Mouse (Mus musculus): ENCODE data around the gene Cyba. TPM values are rescaled to one million over a fixed set of nuclear protein-coding genes. Genes with fewer than 3 reads are reported as not detected.
A peak's percentile ranks its signal among the peaks of the same experiment; 100 is the strongest.

Gene Cyba
- total and polyA plus RNA-seq, 2 experiments = 13.9 to 34.2 TPM

DNA sequence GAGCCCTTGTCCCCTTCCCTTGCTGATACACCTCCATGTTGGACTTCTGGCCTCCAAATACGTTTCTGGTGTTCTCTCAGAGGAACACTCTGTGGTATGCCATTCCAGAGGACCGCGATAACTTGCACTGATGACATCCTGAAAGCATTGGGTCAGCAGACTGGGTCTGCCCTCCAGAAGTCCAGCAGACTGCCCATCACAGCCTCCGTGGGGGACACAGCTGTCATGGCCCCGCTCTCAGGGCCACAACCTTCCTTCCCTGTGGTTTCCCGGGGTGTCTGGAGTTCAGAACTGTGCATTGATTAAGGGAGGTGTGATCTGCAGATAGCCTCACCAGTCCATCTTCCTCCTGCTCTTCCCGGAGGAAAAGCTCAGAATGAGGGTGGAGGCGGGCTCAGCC, 29.8 kb upstream of the Cyba start:
- TF ChIP-seq POLR2A (IDR thresholded peaks at IDR 0.05; ENCODE audit: extremely low read depth, insufficient read depth, low read length) (no peak), CTCF (IDR thresholded peaks at IDR 0.05; ENCODE audit: low read depth, low read length) (no peak)
- Histone ChIP-seq H3K27me3 (ENCODE audit: control insufficient read depth, insufficient read depth, low read length) (no peaks in the 10 kb centered on the region), H3K9ac (ENCODE audit: low read depth, low read length) (no peak overlapping the region), H3K36me3 (ENCODE audit: control insufficient read depth, insufficient read depth, low read length) (no peaks in the 10 kb centered on the region), H3K4me1 (ENCODE audit: control insufficient read depth, insufficient read depth, low read length) (peaks cover 17% of the 10 kb centered on the region), H3K4me3 (ENCODE audit: insufficient read depth, low read depth, low read length) (no peak overlapping the region), H3K27ac (replicated peaks; ENCODE audit: insufficient read depth, low read depth, low read length) (no peak overlapping the region), H3K79me2 (ENCODE audit: control insufficient read depth, insufficient read depth, low read length) (no peaks in the 10 kb centered on the region)
- 78% methylated on average over 8 of the region's 8 CpGs for WGBS
- DNase-seq (ENCODE audit: extremely low read depth, low read depth, low spot score) = no peak

- 80% methylated on average over 11 of the region's 11 CpGs for WGBS
- Histone ChIP-seq H3K79me2 (ENCODE audit: control insufficient read depth, insufficient read depth, low read length) (no peaks in the 10 kb centered on the region), H3K36me3 (ENCODE audit: control insufficient read depth, insufficient read depth, low read length) (no peaks in the 10 kb centered on the region), H3K9ac (ENCODE audit: low read depth, low read length) (no peak overlapping the region), H3K4me1 (ENCODE audit: control insufficient read depth, insufficient read depth, low read length) (peaks cover 17% of the 10 kb centered on the region), H3K27me3 (ENCODE audit: control insufficient read depth, insufficient read depth, low read length) (no peaks in the 10 kb centered on the region), H3K27ac (replicated peaks; ENCODE audit: insufficient read depth, low read depth, low read length) (no peak overlapping the region), H3K4me3 (ENCODE audit: insufficient read depth, low read depth, low read length) (no peak overlapping the region)
- TF ChIP-seq POLR2A (IDR thresholded peaks at IDR 0.05; ENCODE audit: extremely low read depth, insufficient read depth, low read length) = no peak
- TF ChIP-seq CTCF (IDR thresholded peaks at IDR 0.05; ENCODE audit: low read depth, low read length) = no peak
- DNase-seq (ENCODE audit: extremely low read depth, low read depth, low spot score) = no peak
Observed at GRCm38 (mm10) chr8:122461473-122462148, 28.9 kb upstream of the Cyba start.

GRCm38 (mm10) chr8:122460524-122461472, 28.1 kb upstream of the Cyba start, which contains the start of gene Snai3:
Gene Snai3, minus strand, starts transcription at chr8:122460733.
- peak within 1 kb of the TSS; percentile 19; the same call in 1 of the 2 replicates for H3K9ac ChIP-seq (ENCODE audit: low read depth, low read length)
- H3K4me3 ChIP-seq (ENCODE audit: insufficient read depth, low read depth, low read length) = peak within 1 kb of the TSS; percentile 27; the same call in 1 of the 2 replicates
- no peak for TF ChIP-seq CTCF (IDR thresholded peaks at IDR 0.05; ENCODE audit: low read depth, low read length)
- TF ChIP-seq POLR2A (IDR thresholded peaks at IDR 0.05; ENCODE audit: extremely low read depth, insufficient read depth, low read length) = 0 out of 2 replicates have a peak, but pooled peaks have one; percentile 18
- no peaks in the 10 kb centered on the region for H3K27me3 ChIP-seq (ENCODE audit: control insufficient read depth, insufficient read depth, low read length)
- peaks cover 17% of the 10 kb centered on the region for H3K4me1 ChIP-seq (ENCODE audit: control insufficient read depth, insufficient read depth, low read length)
- WGBS = 3% methylated on average over 56 of the region's 56 CpGs
- DNase-seq (ENCODE audit: extremely low read depth, low read depth, low spot score) = peak; percentile 68
- H3K27ac ChIP-seq (replicated peaks; ENCODE audit: insufficient read depth, low read depth, low read length) = peak within 1 kb of the TSS; percentile 36
- no peaks in the 10 kb centered on the region for H3K36me3 ChIP-seq (ENCODE audit: control insufficient read depth, insufficient read depth, low read length)
- H3K79me2 ChIP-seq (ENCODE audit: control insufficient read depth, insufficient read depth, low read length) = no peaks in the 10 kb centered on the region

GRCm38 (mm10) chr8:122459990-122460389, 27.3 kb upstream of the Cyba start:
- WGBS = 47% methylated on average over 7 of the region's 7 CpGs
- H3K79me2 ChIP-seq (ENCODE audit: control insufficient read depth, insufficient read depth, low read length) = no peaks in the 10 kb centered on the region
- H3K4me1 ChIP-seq (ENCODE audit: control insufficient read depth, insufficient read depth, low read length) = peaks cover 15% of the 10 kb centered on the region
- no peaks in the 10 kb centered on the region for H3K27me3 ChIP-seq (ENCODE audit: control insufficient read depth, insufficient read depth, low read length)
- no peak overlapping the region; the same call in 1 of the 2 replicates for H3K9ac ChIP-seq (ENCODE audit: low read depth, low read length)
- H3K36me3 ChIP-seq (ENCODE audit: control insufficient read depth, insufficient read depth, low read length) = no peaks in the 10 kb centered on the region
- no peak overlapping the region for H3K27ac ChIP-seq (replicated peaks; ENCODE audit: insufficient read depth, low read depth, low read length)
- peak overlapping the region; percentile 27; the same call in 1 of the 2 replicates for H3K4me3 ChIP-seq (ENCODE audit: insufficient read depth, low read depth, low read length)
- TF ChIP-seq CTCF (IDR thresholded peaks at IDR 0.05; ENCODE audit: low read depth, low read length) (no peak), POLR2A (IDR thresholded peaks at IDR 0.05; ENCODE audit: extremely low read depth, insufficient read depth, low read length) (no peak)
- DNase-seq (ENCODE audit: extremely low read depth, low read depth, low spot score) = no peak

DNA sequence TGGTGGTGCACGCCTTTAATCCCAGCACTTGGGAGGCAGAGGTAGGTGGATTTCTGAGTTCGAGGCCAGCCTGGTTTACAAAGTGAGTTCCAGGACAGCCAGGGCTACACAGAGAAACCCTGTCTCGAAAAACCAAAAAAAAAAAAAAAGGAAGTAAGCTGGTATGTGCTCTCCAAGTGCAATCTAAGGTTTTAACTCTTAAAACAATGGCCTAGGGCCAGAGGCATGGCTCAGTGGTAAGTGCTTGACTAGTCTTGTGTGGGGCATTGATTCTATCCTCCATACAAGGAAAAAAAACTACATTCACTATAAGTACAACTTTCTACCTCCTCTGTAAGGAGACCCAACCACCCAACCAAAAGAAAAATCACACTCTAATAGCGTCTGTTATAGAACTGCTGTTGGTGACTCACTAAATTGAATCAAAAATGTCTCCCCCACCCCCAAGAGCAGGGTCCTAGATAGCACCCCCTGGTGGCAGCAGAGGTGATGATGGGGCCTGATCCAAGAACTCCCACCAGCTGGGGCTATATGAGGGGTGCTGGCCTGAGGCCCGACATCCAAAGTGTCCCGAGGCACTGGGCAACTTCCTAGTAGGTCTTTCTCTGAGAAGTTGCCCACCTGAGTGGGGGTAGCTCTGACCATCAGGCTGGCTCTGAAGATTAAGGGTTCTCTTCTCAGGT, 26.6 kb upstream of the Cyba start:
- WGBS = 85% methylated on average over 6 of the region's 6 CpGs
- no peaks in the 10 kb centered on the region for H3K79me2 ChIP-seq (ENCODE audit: control insufficient read depth, insufficient read depth, low read length)
- H3K9ac ChIP-seq (ENCODE audit: low read depth, low read length) = no peak overlapping the region
- no peaks in the 10 kb centered on the region for H3K36me3 ChIP-seq (ENCODE audit: control insufficient read depth, insufficient read depth, low read length)
- TF ChIP-seq CTCF (IDR thresholded peaks at IDR 0.05; ENCODE audit: low read depth, low read length) = peak; percentile 36; the same call in 1 of the 2 replicates
- no peak for TF ChIP-seq POLR2A (IDR thresholded peaks at IDR 0.05; ENCODE audit: extremely low read depth, insufficient read depth, low read length)
- H3K27ac ChIP-seq (replicated peaks; ENCODE audit: insufficient read depth, low read depth, low read length) = no peak overlapping the region
- no peaks in the 10 kb centered on the region for H3K27me3 ChIP-seq (ENCODE audit: control insufficient read depth, insufficient read depth, low read length)
- no peak overlapping the region for H3K4me3 ChIP-seq (ENCODE audit: insufficient read depth, low read depth, low read length)
- H3K4me1 ChIP-seq (ENCODE audit: control insufficient read depth, insufficient read depth, low read length) = peaks cover 15% of the 10 kb centered on the region
- no peak for DNase-seq (ENCODE audit: extremely low read depth, low read depth, low spot score)
